Mouse (Mus musculus) limb, embryonic 12.5 days (tissue): ENCODE data around the gene Gm26558. TPM values are rescaled to one million over a fixed set of nuclear protein-coding genes. Genes with fewer than 3 reads are reported as not detected.
A peak's percentile ranks its signal among the peaks of the same experiment; 100 is the strongest.

Experiments
- ATAC-seq: fragments of 200-750 bp; cut with Nextera tagmentation; 2 replicates; pipeline ENCODE4 v1.8.0; 2017; ENCODE audit warnings: low read depth, moderate TSS enrichment; ENCODE audit not compliant: insufficient number of reproducible peaks, insufficient read depth, low FRiP score, low TSS enrichment
- H3K27ac ChIP-seq: fragments of 300-500 bp; sonication (generic); 2 replicates; pipeline ENCODE4 v1.5.1; 2016; ENCODE audit warnings: mild to moderate bottlenecking, moderate library complexity
- H3K27me3 ChIP-seq: fragments of 300-500 bp; sonication (generic); 2 replicates; pipeline ENCODE4 v1.6.1; 2016; ENCODE audit warnings: mild to moderate bottlenecking, moderate library complexity
- H3K36me3 ChIP-seq: fragments of 300-500 bp; sonication (generic); 2 replicates; pipeline ENCODE4 v1.6.1; 2016; ENCODE audit warnings: mild to moderate bottlenecking, moderate library complexity
- H3K4me1 ChIP-seq: fragments of 300-500 bp; sonication (generic); replicated peaks from 2 replicates; pipeline ENCODE4 v1.6.1; 2016
- H3K4me2 ChIP-seq: fragments of 300-500 bp; sonication (generic); 2 replicates; pipeline ENCODE4 v1.6.1; 2016; ENCODE audit warnings: mild to moderate bottlenecking, moderate library complexity
- H3K4me3 ChIP-seq: fragments of 300-500 bp; sonication (generic); replicated peaks from 2 replicates; pipeline ENCODE4 v1.5.1; 2016; ENCODE audit warnings: mild to moderate bottlenecking
- H3K9ac ChIP-seq: fragments of 300-500 bp; sonication (generic); replicated peaks from 2 replicates; pipeline ENCODE4 v1.6.1; 2016; ENCODE audit warnings: mild to moderate bottlenecking, moderate library complexity
- H3K9me3 ChIP-seq: fragments of 300-500 bp; sonication (generic); 2 replicates; pipeline ENCODE4 v1.6.1; 2016; ENCODE audit warnings: mild to moderate bottlenecking, moderate library complexity
- WGBS: fragments of 180-500 bp; shearing (Covaris S2); methylation state at CpG from one replicate; pipeline ENCODE4 v1.1.7; 2016; 5-methylcytosine and 5-hydroxymethylcytosine counted together
- polyA plus RNA-seq: library from polyadenylated mRNA; unstranded; fragments of >200 nt; fragmentation: Nextera tagmentation; extraction: Ambion mirVana; gene quantifications from 2 replicates; pipeline ENCODE4 v1.2.1, GENCODE M21; 2016

The Gm26558 gene
- polyA plus RNA-seq, 1 experiment from 2014 or later = 5.9 TPM

- Histone ChIP-seq H3K9me3 (no peaks in the 10 kb centered on the region), H3K27ac (no peak overlapping the region), H3K36me3 (no peaks in the 10 kb centered on the region), H3K9ac (no peak overlapping the region), H3K4me2 (no peak overlapping the region), H3K27me3 (no peaks in the 10 kb centered on the region), H3K4me3 (no peak overlapping the region), H3K4me1 (peaks cover 4% of the 10 kb centered on the region; the same call in 1 of the 2 replicates)
- 50% methylated on average over 4 of the region's 4 CpGs for WGBS
- ATAC-seq = no peak
Measured at GRCm38 (mm10) chr2:70647681-70648080, 14.2 kb downstream of the Gm26558 start.

DNA sequence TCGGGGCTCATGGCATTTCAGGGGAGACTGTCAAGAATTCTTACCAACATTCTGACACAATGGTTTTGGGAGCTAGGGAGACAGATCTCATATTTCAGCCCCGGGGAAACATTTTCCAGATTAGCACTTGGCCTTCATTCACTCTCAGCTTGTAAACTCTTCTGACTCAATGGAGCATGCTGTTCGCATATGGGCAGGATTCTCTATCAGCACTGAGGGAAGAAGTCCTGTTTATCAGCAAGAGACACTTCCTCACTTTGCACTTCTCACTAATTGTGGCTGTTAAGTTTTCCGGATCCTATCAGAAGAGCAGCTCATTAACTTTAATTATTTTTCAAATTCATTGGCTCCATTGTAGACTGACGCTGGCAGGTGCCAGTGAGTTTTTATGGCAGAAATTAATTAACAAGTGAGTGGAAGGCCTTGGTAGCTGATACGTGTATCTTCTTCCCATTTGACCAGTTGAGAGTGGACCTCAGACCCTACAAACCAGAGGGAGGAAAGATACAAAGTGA is 16.6 kb downstream of the Gm26558 start:
- H3K9ac ChIP-seq = no peak overlapping the region
- WGBS = 61% methylated on average over 6 of the region's 6 CpGs
- peaks cover 4% of the 10 kb centered on the region; the same call in 1 of the 2 replicates for H3K4me1 ChIP-seq
- no peak overlapping the region for H3K4me3 ChIP-seq
- no peaks in the 10 kb centered on the region for H3K27me3 ChIP-seq
- H3K36me3 ChIP-seq = no peaks in the 10 kb centered on the region
- H3K4me2 ChIP-seq = no peak overlapping the region
- no peak overlapping the region for H3K27ac ChIP-seq
- no peak for ATAC-seq
- H3K9me3 ChIP-seq = no peaks in the 10 kb centered on the region

DNA sequence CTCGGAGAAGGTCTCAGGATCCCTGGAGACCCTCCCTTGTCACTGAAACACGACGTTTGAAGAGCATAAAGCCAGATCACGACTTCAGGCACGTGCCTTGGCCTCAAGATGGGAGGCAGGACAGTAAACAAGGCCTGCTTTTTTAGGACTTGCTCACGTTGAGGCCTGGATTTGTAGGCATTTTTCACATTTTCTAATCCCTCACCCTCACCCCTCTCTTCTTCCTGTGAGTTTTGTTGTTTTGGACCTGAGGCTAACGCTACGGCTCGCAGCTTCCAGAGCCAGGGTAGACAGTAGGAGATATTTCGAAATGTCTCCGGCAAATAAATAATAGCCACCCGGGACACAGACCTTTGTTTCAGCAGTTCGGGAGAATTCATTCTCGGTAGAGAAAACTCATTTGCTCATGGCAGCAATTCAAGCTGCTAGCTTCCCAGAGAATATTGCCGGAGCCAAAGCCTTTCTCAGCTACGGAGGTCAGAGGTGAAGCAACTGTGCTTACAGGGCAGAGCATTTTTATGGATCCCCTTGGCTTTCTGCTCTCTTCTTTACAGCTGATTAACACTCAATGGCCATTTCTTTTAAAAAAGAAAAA is 18.8 kb downstream of the Gm26558 start:
- Histone ChIP-seq H3K27ac (no peak overlapping the region), H3K4me2 (no peak overlapping the region), H3K4me1 (peaks cover 4% of the 10 kb centered on the region; the same call in 1 of the 2 replicates), H3K36me3 (no peaks in the 10 kb centered on the region), H3K27me3 (0 out of 2 replicates have a peak, but pooled peaks cover 2% of the 10 kb centered on the region), H3K9ac (no peak overlapping the region), H3K9me3 (no peaks in the 10 kb centered on the region), H3K4me3 (no peak overlapping the region)
- WGBS = 52% methylated on average over 16 of the region's 16 CpGs
- no peak for ATAC-seq

- Histone ChIP-seq H3K4me3 (no peak overlapping the region), H3K27ac (no peak overlapping the region), H3K9me3 (peaks cover 7% of the 10 kb centered on the region; the same call in 1 of the 2 replicates), H3K36me3 (no peaks in the 10 kb centered on the region), H3K9ac (no peak overlapping the region), H3K4me2 (no peak overlapping the region), H3K27me3 (0 out of 2 replicates have a peak, but pooled peaks cover 2% of the 10 kb centered on the region), H3K4me1 (peaks cover 4% of the 10 kb centered on the region; the same call in 1 of the 2 replicates)
- ATAC-seq = no peak
Measured at GRCm38 (mm10) chr2:70640968-70641367, 20.9 kb downstream of the Gm26558 start.

DNA sequence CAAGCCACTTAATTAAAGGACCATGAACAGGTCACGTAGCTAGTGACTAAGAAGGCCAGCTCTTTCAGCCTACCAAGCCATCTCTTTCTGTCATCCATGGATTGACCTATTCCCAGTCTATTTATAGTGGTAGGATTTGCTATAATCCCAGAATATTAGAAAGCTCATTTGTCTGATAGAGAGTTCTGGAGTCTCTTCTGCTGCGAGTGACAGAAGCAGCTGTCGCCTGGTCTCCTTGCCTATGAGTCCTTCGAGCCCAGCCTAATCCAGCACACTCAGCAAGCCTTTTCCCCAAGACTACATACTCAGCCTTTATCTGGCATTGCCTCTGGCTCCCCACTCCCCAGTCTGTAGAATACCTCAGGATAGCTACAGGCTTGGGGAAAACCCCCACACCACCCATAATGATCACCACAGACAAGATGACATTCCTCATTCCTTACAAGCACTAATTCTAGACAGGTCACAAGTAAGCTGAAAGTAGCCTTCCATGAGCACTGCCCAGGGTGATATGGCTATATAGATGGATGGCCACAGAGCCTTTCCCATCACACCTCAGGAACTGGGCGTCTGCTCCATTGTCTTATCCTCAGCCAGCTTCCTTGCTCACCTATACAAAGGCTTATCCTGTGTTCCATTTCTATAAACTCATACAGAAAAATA is 27.7 kb downstream of the Gm26558 start:
- no peaks in the 10 kb centered on the region for H3K36me3 ChIP-seq
- H3K9ac ChIP-seq = no peak overlapping the region
- H3K27ac ChIP-seq = no peak overlapping the region
- peaks cover 11% of the 10 kb centered on the region; the same call in 1 of the 2 replicates for H3K9me3 ChIP-seq
- H3K4me2 ChIP-seq = no peak overlapping the region
- no peak for ATAC-seq
- peaks cover 12% of the 10 kb centered on the region for H3K4me1 ChIP-seq
- 85% methylated on average over 5 of the region's 5 CpGs for WGBS
- peaks cover 44% of the 10 kb centered on the region for H3K27me3 ChIP-seq
- no peak overlapping the region for H3K4me3 ChIP-seq

DNA sequence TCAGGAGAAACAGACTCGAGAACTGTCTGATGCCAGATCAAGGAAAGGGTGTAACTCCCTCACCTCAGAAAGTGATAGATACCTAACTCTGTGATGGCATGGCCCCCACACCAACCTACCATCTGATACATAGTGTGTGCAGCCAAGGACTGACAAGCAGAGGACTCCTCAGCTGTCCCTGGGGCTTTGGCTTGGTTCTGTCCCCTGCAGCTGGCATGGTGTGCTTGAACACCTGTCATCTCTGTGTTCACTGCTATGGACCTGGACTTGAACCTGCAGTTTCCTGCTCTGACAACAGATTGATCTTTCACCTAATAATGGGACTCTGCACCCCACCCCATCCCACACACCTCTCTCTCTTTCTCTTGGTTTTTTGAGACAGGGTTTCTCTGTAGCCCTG is 29.5 kb downstream of the Gm26558 start:
- WGBS = 75% methylated on average over 1 of the region's 1 CpGs
- no peak for ATAC-seq

GRCm38 (mm10) chr2:70631321-70631720 is 30.6 kb downstream of the Gm26558 start:
- H3K4me3 ChIP-seq = no peak overlapping the region
- H3K27me3 ChIP-seq = peaks cover 41% of the 10 kb centered on the region
- 96% methylated on average over 1 of the region's 1 CpGs for WGBS
- peaks cover 21% of the 10 kb centered on the region for H3K4me1 ChIP-seq
- H3K36me3 ChIP-seq = no peaks in the 10 kb centered on the region
- no peak overlapping the region for H3K4me2 ChIP-seq
- H3K9me3 ChIP-seq = 0 out of 2 replicates have a peak, but pooled peaks cover 4% of the 10 kb centered on the region
- ATAC-seq = no peak
- H3K27ac ChIP-seq = no peak overlapping the region
- no peak overlapping the region for H3K9ac ChIP-seq

More for the DNA sequence above, 29.5 kb downstream of the Gm26558 start:
- Histone ChIP-seq H3K9ac (no peak overlapping the region), H3K4me2 (no peak overlapping the region), H3K9me3 (peaks cover 11% of the 10 kb centered on the region; the same call in 1 of the 2 replicates), H3K27ac (no peak overlapping the region), H3K27me3 (peaks cover 41% of the 10 kb centered on the region), H3K36me3 (no peaks in the 10 kb centered on the region), H3K4me3 (no peak overlapping the region), H3K4me1 (peaks cover 21% of the 10 kb centered on the region)

- peaks cover 21% of the 10 kb centered on the region for H3K4me1 ChIP-seq
- H3K9ac ChIP-seq = no peak overlapping the region
- peak overlapping the region; percentile 52 for H3K4me2 ChIP-seq
- WGBS = 50% methylated on average over 3 of the region's 3 CpGs
- peaks cover 45% of the 10 kb centered on the region for H3K27me3 ChIP-seq
- peak; percentile 32 for ATAC-seq
- H3K27ac ChIP-seq = peak overlapping the region; percentile 53; the same call in 1 of the 2 replicates
- no peaks in the 10 kb centered on the region for H3K36me3 ChIP-seq
- H3K4me3 ChIP-seq = 0 out of 2 replicates have a peak overlapping the region, but pooled peaks have one; percentile 4
- no peaks in the 10 kb centered on the region for H3K9me3 ChIP-seq
Measured at GRCm38 (mm10) chr2:70629921-70630320, 32.0 kb downstream of the Gm26558 start.

DNA sequence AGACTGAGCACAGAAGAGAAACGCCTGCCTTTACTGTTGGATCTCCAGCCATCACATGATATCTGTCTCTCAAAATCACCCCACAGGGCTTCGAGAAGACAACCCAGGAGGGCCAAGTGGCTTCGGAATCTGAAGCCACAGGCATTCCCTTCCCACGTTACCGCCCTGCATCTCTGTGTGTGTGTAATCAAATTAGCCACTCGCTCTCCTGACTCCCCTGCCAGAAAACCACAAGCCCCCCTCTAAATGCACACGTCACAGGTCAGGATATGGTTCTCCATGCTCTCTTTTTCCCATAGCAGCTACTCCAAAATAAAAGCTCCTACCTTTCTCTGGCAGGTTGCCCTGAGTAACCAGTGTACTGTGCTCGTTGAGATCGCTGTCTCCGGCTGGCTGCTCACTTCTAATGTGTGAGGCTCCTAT is 32.6 kb downstream of the Gm26558 start:
- no peak overlapping the region for H3K9ac ChIP-seq
- H3K4me3 ChIP-seq = peak overlapping the region; percentile 23
- peak overlapping the region; percentile 52 for H3K4me2 ChIP-seq
- no peaks in the 10 kb centered on the region for H3K9me3 ChIP-seq
- H3K27me3 ChIP-seq = peaks cover 44% of the 10 kb centered on the region
- H3K27ac ChIP-seq = peak overlapping the region; percentile 62
- H3K36me3 ChIP-seq = no peaks in the 10 kb centered on the region
- peaks cover 21% of the 10 kb centered on the region for H3K4me1 ChIP-seq
- peak; percentile 97 for ATAC-seq
- WGBS = 3% methylated on average over 10 of the region's 10 CpGs

DNA sequence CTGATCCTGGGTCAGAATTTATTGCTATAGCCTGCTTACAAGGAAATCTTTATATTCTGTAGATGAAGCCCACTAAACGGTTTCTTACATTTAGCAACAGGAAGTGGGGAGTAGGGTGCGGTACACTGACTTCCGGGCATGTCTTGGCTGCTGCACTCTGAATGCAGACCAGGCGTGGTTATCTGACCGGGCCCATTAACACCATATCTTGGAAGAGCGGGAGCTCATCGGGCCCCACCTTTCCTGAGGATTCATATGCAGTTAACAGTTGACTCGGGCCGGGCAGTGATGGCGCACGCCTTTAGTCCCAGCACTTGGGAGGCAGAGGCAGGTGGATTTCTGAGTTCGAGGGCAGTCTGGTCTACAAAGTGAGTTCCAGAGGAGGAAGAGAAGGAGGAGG is 33.5 kb downstream of the Gm26558 start:
- no peak for ATAC-seq
- Histone ChIP-seq H3K9me3 (no peaks in the 10 kb centered on the region), H3K9ac (no peak overlapping the region), H3K4me1 (peaks cover 21% of the 10 kb centered on the region), H3K27ac (no peak overlapping the region), H3K4me3 (no peak overlapping the region), H3K27me3 (peaks cover 41% of the 10 kb centered on the region), H3K4me2 (no peak overlapping the region), H3K36me3 (no peaks in the 10 kb centered on the region)
- 85% methylated on average over 12 of the region's 12 CpGs for WGBS

DNA sequence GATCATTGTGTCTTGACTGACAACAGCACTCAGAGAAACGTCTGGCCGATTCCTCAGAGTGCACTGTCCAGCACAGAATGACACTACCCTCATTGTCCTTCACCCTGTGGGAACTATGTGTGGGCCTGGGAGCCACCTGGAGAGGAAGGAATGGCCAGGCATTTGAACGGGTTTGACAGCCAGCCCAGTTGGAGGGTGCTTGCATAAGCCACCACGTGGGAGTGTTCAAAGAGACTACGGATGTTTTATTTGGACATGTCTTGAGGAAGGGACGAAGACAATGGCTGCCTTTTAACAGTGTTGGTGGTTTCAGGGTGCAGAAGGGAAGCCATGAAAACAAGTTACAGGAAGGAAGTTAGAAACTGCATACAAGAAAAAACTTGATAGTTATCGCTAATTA is 36.1 kb downstream of the Gm26558 start:
- no peak for ATAC-seq
- H3K9ac ChIP-seq = no peak overlapping the region
- no peak overlapping the region for H3K27ac ChIP-seq
- WGBS = 84% methylated on average over 7 of the region's 7 CpGs
- H3K4me1 ChIP-seq = peaks cover 26% of the 10 kb centered on the region
- H3K4me2 ChIP-seq = no peak overlapping the region
- H3K4me3 ChIP-seq = no peak overlapping the region
- peaks cover 24% of the 10 kb centered on the region for H3K27me3 ChIP-seq
- no peaks in the 10 kb centered on the region for H3K36me3 ChIP-seq
- H3K9me3 ChIP-seq = no peaks in the 10 kb centered on the region
